Mouse (Mus musculus): ENCODE data around the gene Spp1.
"Not testable (repeated sequence)": the region's sequence is repeated elsewhere in the genome, so short reads cannot be mapped to it uniquely, and the experiment has no call there.

Spp1 gene

GRCm38 (mm10) chr5:104433968-104434565 lies 851 bp upstream of the Spp1 start:
- no peak for DNase-seq (ENCODE audit: low read depth, low spot score)

GRCm38 (mm10) chr5:104436406-104437076 lies 1.6 kb downstream of the Spp1 start:
- no peak for DNase-seq (ENCODE audit: low read depth, low spot score)

GRCm38 (mm10) chr5:104442396-104442795 lies 7.5 kb downstream of the Spp1 start:
- DNase-seq (ENCODE audit: low read depth, low spot score) = no peak

DNA sequence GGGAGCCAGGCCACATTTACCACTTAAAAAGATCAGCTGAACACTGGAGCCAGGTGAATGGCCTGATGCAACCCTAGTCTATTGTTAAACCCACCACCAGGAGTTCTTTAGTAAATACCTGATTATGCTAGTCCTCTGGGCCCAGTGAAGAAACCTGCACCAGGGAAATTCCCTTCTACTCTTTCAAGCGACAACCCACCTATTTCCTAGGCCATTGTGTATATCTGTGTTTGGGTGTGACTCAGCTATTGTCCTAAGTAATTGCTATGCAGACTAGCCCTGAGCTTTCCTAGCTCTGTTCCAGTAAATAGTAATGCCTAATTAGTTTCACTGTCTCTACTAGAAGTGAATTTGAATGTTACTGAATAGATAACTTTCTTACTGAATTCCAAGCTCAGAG lies 7.9 kb downstream of the Spp1 start:
- no peak for DNase-seq (ENCODE audit: low read depth, low spot score)

DNA sequence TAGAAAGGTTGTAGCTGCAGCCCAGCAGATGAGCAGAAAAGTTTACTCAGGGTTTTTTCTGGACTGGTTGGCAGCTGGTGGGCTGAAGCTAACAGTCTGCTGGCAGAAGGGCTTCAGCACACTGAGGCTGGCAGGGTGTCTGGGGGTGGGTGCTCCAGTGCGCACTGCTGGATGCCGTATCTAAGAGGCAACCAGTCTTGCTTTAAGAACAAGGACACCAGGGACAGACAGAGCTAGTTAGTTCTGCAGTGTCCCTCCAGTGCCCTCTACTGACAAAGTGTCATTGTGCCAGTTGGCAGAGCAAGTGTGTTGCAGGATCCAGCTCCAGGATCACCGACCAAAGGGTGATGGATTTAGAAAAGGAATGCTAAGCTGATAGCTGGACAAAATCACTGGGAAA lies 11.2 kb downstream of the Spp1 start:
- DNase-seq (ENCODE audit: low read depth, low spot score) = peak; percentile 30

GRCm38 (mm10) chr5:104448346-104448745 lies 13.4 kb downstream of the Spp1 start:
- DNase-seq (ENCODE audit: low read depth, low spot score) = not testable (repeated sequence)

DNA sequence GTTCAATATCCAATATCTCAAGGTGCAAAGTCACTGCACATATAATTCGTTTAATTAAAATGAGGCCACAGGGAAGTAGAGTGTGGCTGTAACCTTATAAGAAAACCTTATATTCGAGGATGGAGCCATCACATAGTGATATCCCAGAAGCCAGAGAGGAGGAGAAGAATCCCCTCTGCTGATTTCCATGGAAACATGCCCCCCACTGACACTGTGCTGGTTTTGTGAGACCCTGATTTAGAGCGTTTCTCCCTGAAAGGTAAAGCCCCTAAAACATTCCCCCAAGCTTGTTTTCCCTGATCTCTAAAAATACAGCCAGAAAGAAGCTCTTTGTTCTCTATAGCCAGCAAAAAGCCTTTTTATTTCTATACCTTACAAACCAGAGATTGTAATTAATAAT lies 14.6 kb downstream of the Spp1 start:
- no peak for DNase-seq (ENCODE audit: low read depth, low spot score)

DNA sequence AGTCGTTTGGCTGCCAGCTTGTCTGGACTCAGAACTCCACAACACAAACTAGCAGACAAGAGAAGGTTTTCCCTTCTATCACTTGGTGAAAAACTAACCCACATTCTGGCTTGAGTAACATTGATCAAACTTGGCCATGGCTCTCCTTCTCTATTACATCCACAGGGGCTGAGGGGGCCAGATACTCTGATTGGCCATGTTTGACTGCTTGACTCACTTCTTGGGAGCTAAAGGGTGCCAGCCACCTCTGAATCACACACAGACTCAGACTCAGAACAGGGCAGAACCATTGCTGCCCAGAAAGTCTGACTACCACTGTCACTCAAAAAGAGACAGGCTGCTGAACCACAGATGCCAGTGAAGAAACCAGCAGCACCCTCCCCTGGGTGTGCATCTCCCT lies 18.2 kb downstream of the Spp1 start:
- no peak for DNase-seq (ENCODE audit: low read depth, low spot score)

- no peak for DNase-seq (ENCODE audit: low read depth, low spot score)
Observed at GRCm38 (mm10) chr5:104454564-104454963, 19.6 kb downstream of the Spp1 start.

- DNase-seq (ENCODE audit: low read depth, low spot score) = peak; percentile 51
Observed at GRCm38 (mm10) chr5:104458832-104459705, 24.2 kb downstream of the Spp1 start, which contains the start of gene Pkd2. Pkd2 (plus strand) TSS chr5:104459450.

GRCm38 (mm10) chr5:104459706-104460455 lies 25.0 kb downstream of the Spp1 start:
- DNase-seq (ENCODE audit: low read depth, low spot score) = peak; percentile 41

- DNase-seq (ENCODE audit: low read depth, low spot score) = no peak
Observed at GRCm38 (mm10) chr5:104460456-104460838, 25.5 kb downstream of the Spp1 start.

- peak; percentile 19 for DNase-seq (ENCODE audit: low read depth, low spot score)
Observed at GRCm38 (mm10) chr5:104460856-104461255, 25.9 kb downstream of the Spp1 start.

- no peak for DNase-seq (ENCODE audit: low read depth, low spot score)
Observed at GRCm38 (mm10) chr5:104465279-104465678, 30.4 kb downstream of the Spp1 start.

DNA sequence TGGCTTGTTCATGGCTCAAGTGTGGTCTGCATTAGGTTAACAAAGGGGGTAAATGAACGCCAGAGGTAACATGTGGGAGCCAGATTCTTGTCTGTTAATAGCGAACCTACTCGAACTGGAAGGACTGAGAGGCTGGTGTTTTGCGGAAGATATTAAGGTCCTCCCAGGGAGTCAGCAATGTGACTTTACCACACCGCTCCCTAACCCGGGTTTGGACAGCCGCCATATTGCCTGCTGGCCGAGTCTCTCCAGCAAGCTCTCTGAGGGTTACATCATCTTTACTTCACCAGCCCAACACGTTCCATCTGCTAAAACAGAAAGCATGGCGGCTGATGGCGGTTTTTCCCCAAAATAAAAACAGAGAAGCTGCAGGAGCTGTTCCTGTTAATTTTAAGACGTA lies 30.8 kb downstream of the Spp1 start:
- no peak for DNase-seq (ENCODE audit: low read depth, low spot score)

DNA sequence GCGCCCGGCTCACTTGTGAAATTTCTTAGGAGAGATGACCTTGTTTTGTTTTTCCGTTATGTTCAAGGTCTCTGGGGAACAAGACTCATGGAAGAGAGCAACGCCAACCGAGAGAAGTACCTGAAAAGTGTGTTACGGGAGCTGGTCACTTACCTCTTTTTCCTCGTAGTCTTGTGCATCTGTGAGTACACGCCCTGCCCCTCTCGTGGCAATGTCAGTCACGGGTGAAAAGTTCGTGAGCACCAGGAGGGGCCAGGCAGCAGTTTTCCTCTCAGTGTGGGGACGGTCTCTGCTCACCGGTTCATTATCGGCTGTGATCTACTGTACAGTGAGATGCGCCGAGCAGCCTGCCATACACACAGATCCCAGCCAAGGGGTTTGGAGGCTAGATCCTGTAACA lies 31.9 kb downstream of the Spp1 start:
- no peak for DNase-seq (ENCODE audit: low read depth, low spot score)

- DNase-seq (ENCODE audit: low read depth, low spot score) = no peak
Observed at GRCm38 (mm10) chr5:104468586-104468985, 33.7 kb downstream of the Spp1 start.

GRCm38 (mm10) chr5:104470981-104471391 lies 36.1 kb downstream of the Spp1 start:
- DNase-seq (ENCODE audit: low read depth, low spot score) = no peak

DNA sequence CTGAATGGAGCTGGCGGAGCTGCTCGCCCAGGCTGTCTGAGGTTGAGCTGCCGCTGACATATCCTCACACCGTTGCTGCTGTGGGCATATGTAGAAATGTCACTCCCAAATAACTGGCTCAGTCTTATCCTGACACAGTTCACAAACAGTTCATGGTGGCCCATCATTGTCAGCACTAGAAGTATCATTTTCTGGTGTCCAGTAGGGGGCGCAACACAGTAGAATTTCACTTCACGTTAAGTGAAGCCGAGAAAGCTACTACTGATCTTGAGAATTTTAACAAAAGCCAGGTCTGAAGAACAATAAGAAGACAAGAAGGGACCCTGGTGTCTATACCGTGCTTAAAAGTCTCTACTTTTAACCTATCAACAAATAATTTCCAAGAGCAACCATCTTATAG lies 37.5 kb downstream of the Spp1 start:
- DNase-seq (ENCODE audit: low read depth, low spot score) = no peak

DNA sequence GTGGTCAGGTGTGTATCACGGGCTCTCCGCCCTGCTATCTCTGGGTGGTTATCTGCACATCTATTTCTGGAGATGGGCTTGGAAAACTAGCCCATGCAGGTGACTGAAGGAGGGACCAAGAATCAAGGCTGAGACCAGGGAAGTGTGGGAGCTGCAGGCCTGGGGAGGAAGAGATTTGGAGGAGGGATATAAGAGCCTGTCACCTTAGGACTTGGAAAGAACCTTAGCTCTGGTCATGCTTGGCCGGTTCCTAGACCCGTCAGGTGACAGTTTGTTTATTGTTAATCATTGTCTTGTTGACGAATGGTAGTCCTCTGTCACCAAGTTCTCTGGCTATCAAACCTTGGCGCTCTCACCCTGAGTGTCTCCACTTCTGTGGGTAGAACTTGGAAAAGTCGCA lies 45.4 kb downstream of the Spp1 start:
- DNase-seq (ENCODE audit: low read depth, low spot score) = no peak

DNA sequence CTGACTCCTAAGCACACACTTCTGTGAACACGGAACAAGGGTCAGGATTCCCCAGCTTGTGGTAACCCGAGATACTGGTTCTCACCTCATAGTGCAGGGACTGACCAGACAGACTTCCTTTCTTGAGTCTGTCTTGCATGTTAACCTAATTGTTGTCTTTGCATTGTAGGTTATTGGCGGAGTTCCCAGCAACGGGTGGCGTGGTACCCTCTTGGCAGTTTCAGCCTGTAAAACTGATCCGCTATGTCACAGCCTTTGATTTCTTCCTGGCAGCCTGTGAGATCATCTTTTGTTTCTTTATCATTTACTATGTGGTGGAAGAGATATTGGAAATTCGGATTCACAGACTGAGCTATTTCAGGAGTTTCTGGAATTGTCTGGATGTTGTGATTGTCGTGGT lies 47.9 kb downstream of the Spp1 start:
- DNase-seq (ENCODE audit: low read depth, low spot score) = no peak
